Mouse (Mus musculus) ovary, postnatal 36 days (tissue): ENCODE results near the gene Cpn1.
A peak's percentile ranks its signal among the peaks of the same experiment; 100 is the strongest.
"Not testable (repeated sequence)": the region's sequence is repeated elsewhere in the genome, so short reads cannot be mapped to it uniquely, and the experiment has no call there.

ENCODE experiments used
- DNase-seq: peaks from one replicate; pipeline ENCODE4 v3.0.0; 2022; ENCODE audit warnings: low spot score, mixed read lengths

The Cpn1 gene

DNA sequence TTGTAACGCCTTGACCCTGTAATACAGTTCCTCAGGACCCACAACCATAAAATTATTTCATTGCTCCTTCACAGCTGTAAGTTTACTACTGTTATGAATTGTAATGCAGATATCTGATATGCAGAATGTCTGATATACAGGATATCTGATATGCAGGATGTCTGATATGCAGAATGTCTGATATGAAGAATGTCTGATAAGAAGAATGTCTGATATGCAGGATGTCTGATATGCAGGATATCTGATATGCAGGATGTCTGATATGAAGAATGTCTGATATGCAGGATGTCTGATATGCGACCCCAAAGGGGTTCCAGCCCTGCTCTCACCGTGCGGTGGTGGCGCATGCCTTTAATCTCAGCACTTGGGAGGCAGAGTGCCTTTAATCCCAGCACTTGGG lies 4.4 kb downstream of the Cpn1 start:
- DNase-seq, result no peak

DNA sequence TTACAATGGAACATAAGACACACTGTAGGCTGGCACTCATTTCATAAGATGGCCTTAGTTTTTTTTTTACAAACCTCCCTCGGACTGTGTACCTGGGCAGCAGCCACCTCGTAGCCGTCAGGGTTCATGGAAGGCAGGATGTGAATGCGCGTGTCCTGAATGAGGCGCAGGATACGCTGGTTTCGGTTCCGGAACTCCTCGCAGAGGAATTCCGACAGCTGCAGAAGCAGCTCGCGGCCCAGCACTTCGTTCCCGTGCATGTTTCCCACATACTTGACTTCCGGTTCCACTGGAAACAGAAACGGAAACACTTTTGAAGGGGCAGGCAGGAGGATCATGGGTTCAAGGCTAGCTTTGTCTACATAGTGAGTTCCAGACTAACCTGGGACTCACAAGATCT lies 5.6 kb downstream of the Cpn1 start:
- DNase-seq, result no peak

DNA sequence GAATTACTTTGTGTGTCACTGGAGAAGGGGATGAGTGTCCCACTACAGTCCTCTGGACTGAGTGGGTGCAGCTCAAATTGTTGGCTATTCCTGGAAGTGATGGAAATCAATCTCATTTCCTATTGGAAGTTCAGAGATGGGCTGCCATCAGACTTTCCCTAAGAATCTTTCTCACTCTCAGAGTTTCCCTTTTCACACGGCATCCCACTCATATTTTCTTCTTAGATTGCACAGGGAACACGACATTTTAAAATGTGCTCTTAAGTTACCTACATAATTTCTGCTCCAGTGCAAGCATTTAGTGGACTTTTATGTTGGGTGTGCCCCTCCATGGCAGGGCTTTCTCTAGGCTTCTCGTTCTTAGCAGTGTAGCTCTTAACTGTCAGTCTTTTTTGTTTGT lies 8.6 kb downstream of the Cpn1 start:
- DNase-seq, result no peak

DNA sequence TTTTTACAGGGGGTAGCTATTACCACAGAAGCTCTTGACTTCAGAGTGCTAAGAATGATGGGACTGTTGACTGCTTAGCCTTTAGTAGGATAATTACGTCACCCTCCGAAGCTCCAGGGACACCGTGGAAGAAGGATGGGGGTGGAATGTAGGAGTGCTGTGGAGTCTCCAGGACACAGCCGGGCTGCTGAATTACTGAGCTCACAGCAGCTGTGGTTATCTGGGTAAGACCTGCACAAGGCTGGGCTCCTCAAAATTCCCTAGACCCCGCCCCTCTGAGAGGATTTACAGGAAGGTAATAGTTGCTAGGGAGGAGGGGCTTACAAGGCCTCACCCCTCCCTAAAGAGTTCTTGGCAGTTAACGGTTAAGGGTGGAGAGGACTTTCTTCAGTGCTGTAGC lies 9.7 kb downstream of the Cpn1 start:
- no peak for DNase-seq

DNA sequence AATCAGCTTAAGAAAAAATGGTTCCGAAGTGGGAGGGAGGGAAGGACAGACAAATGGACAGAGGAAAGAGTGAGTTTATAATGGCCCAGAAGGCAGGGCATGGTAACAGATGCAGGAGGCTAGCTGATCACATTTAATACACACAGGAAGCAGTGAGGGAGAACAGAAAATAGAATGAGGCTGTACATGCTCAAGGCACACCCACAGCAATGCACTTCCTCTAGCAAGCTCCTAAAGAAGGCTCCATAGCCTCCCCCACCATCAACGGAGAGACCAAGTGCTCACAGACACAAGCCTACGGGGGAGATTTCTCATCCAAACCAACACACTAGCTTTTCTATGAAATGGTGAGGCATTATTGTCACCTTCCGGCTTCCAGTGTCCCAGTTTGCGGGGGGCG lies 12.1 kb downstream of the Cpn1 start:
- no peak for DNase-seq

DNA sequence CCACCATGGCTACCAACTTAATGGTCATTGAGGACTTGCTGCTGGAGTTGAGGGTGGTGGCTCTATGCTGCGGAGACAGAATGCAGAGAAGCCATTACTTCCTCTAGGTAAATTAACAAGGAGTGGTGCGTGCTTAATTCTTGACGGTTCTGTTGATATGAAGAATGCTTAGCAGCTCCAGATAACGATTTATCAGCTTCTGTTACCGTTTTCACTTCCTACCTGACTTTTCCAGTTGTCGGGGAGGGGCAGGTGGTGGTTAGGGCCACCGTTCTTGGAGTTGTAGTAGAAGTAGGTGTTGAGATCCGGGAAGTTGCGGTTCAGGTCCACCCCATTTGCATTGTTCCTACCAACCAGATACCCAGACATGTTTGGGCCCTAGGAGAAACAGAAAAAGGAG lies 12.6 kb downstream of the Cpn1 start:
- DNase-seq, result no peak

DNA sequence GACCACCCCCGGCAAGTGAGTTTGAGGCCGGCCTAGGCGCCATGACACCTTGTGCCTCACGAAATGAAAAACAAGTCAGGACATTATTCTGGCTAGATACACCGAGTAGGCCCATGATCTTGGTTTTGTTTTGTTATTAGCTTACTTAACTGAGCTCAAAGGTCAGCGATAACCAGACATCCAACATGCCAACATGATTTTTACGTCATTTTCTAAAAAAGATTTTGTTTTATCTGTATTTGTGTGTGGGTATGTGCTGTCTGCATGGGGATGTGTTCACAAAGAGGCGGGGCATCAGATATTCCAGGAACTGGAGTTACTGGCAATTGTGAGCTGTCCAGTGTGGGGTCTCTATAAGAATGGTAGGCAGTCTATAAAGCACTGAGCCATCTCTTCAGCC lies 14.2 kb downstream of the Cpn1 start:
- DNase-seq, result no peak

DNA sequence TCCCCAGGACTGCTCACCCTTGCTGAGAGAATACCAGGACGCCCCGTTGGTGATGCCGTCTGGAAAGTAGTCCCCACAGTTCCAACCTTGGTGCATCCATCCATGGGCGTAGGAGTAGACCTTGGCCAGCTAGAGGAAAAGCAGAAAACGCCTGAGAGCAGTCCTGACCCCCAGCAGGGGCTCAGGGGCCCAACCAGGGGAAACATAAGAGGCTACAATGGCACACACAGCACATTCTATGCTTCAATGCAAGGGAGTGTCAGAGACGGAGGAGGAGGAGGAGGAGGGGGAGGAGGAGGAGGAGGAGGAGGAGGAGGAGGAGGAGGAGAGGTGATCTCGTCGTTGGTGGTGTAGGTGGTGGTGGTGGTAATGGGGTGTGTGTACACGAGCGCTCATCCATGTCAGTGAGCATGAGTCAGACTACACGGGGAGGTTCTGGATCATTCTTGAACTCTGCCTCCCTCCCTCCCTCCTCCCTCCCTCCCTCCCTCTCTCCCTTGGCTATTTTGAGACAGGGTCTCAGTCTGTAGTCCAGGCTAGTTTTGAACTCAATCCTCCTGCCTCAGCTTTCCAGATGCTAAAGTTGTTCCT lies 17.8 kb downstream of the Cpn1 start:
- DNase-seq, result no peak

DNA sequence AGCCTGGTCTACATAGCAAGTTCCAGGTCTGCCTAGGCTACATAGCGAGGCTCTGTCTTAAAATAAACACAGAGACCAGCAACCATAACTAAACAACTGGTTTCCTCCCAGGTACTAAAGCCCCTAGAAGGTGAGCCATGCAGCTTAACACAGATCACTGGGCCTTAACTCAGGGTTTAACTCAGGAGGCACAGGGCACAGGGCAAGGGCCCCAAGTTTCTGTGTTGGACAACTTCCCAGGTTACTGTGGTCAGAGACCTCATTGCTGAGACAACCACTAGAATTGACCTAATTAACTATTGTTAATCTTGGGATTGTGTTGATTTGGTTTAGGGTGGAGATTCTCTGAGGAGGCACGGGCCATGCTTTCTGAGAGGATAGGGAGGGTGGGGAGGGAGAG lies 19.9 kb downstream of the Cpn1 start:
- DNase-seq, result no peak

DNA sequence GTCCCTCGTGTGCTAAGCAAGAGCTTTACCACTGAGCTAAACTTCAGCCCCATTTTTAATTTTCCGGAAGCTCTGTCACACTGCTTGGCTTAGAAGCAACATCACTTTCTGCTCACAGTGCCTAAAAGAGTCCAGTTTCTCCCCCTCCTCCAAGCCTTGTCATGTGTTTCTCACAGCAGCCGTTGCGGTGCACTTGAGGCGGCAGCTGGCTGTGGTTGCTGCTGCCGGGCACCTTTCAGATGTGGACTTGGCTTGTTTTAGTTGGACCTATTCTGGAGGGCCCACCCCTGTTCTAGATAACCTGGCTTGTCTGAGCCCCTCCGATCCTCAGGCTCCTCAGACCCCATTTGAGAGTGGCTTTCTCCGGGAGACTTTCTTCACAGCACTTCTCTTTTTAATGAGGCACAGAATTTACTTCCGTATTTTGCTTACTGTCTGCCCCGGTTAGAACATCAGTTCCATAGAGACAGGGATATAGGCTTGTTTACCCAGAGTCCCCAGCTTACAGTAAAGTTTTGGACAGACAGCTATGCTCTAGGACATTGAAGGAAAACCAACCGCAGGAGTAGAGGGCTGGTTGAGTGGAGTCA lies 20.8 kb downstream of the Cpn1 start:
- DNase-seq, result no peak

DNA sequence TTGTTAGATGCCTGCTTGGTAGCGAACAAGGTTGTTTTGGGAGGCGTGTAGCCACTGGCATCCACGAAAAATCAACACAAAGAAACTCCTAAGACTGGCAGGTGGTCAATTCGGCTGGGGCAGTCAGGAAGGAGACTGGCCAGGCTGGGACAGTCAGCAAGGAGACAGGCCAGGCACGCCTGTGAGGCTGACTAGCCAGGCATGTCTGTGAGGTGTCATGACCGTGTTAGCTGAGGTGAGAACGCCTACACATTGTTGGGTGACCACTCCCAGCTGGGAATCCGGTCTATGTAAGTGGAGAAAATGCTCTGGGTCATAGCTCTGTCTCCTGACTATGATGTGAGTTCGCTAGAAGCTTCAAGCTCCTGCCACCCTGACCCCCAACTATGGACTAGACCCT lies 23.6 kb downstream of the Cpn1 start:
- DNase-seq, result no peak

DNA sequence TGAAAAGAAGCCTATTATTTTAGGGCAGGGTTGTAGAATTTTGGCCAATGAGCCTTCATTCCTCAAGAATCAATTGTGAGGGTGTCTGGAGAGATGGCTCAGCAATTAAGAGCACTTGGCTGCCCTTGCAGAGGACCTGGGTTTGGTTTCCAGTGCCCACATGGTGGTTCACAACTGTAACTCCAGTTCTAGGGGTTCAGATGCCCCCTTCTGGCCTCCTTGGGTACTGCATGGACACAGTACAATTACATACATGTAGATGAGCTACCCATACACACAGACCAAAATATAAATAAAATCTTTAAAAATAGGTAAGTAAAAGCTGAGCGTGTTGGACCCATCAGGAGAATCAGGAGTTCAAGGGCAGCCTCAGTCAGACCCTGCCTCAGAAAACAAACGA lies 25.2 kb downstream of the Cpn1 start:
- DNase-seq, result no peak

DNA sequence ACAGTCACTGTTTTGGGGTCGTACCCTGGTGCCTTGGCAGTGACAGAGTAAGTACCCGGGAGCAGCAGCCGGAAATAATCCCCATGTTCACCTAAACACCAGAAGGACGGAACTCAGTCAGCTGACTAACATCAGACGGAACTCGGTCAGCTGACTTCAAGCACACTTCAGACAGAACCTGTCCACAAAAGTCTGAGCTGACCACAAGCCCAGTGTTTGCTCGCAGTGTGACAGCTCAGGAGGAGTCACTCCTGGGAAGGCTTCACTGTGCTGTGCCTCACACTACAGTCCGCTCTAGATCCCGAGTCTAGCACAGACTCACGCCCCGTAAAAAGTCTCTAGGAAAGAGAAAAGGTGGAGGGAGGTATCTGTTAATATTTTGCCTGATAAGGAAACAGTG lies 26.3 kb downstream of the Cpn1 start:
- no peak for DNase-seq

DNA sequence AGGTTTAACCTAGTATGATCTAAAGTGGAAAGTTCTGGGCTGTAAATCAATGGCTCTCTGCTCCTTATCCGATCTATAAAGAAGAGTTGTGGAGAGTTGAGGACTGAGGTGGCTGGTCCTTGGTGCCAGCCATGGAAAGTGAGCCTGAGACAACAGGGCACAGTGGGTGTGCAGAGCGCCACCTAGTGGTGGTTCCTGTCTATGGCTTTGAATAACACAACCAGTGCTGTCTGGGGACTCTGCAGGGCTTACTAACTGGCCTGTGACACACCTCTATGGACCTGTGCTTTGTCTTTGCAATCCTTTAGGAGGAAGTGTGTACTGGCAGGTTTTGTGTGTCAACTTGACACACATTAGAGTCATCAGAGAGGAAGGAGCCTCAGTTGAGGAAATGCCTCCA lies 27.2 kb downstream of the Cpn1 start:
- DNase-seq, result peak; percentile 70

DNA sequence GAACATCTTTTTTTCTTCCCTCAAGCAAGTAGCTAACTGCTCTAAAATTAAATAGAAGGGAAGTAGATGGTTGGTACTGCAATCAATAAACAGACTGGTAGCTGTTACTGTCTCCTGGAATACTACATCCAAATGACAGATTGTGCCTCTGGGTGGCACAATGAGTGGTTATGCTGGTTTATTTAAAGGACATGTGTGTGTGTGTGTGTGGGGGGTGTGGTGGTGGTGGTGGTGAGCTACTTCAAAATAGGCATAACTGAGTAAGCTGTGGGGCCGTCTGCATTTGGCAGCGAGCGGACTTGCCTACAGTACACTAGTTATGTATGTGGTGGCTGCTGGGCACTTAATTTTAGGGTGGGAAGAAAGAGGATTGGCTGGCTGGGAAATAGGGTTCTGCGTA lies 28.5 kb downstream of the Cpn1 start:
- DNase-seq, result no peak

DNA sequence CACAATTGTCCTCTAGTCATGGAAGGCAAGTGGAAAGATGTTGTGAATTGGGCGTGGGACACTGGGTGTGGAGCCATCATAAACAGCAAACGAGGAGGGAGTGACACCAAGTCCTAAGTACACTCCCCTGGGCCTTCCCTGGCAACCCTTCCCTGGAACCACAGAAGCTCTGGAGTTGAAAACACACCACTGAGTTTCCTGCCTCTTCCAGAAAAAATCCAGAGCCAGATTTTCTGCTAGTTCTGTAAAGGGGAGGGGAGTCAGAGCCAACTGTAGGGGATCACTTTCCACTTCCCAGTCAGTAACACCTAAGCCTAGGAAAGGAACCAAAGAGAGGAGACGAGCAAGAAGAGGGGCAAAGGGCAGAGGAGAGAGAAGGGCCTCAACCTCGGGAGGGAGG lies 29.0 kb downstream of the Cpn1 start:
- DNase-seq, result no peak

DNA sequence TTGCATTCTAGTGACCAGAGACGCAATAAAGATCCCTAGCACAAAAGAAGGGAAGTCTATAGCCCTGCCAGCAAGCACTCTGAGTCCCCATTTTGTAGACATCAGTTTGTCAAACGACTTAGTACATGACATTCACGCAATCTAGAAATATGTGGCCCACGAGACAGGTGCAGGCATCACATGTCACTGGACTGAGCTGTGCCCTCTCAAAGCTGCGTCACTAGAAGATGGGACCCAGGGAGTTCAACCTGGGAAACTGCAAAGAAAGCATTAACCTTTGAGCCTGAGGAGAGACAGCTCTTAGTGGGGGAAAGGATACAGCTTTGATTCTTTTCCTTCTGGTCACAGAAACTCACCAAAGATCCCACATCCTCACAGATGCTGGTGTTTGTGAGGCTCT lies 31.1 kb downstream of the Cpn1 start:
- DNase-seq, result no peak

DNA sequence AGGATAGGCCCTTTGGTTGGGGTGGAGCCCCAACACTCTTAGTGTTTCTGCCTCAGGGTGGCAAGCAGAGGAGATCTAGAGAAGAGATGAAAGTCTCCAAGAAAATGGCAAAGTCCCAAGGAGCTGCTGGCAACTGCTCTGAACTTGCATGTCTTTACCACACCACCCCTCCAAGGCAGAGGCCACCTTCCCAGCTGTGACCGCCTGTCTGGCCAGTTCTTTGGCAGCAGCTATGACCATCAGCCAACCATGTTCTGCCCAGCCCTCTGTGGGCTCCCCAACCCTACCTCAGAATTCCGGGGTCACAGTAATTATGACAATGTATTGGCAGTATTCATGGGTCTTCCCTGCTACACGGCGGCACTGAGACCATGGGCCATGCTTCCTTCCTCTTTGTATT lies 31.5 kb downstream of the Cpn1 start:
- DNase-seq, result no peak

DNA sequence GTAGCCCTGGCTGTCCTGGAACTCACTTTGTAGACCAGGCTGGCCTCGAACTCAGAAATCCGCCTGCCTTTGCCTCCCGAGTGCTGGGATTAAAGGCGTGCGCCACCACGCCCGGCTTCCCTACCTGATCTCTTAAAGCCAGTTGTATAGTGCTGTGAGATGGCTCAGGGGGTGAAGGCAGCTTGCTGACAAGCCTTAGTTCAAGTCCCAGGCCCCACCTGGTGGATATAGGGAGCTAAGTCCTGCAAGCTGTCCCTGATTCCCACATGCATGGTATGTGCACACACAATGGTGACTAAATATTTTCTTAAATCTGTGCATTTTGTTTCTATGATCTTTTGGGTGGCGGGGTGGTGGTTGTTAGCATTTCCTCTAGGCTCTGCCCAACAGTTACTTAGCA lies 33.4 kb downstream of the Cpn1 start:
- not testable (repeated sequence) for DNase-seq

DNA sequence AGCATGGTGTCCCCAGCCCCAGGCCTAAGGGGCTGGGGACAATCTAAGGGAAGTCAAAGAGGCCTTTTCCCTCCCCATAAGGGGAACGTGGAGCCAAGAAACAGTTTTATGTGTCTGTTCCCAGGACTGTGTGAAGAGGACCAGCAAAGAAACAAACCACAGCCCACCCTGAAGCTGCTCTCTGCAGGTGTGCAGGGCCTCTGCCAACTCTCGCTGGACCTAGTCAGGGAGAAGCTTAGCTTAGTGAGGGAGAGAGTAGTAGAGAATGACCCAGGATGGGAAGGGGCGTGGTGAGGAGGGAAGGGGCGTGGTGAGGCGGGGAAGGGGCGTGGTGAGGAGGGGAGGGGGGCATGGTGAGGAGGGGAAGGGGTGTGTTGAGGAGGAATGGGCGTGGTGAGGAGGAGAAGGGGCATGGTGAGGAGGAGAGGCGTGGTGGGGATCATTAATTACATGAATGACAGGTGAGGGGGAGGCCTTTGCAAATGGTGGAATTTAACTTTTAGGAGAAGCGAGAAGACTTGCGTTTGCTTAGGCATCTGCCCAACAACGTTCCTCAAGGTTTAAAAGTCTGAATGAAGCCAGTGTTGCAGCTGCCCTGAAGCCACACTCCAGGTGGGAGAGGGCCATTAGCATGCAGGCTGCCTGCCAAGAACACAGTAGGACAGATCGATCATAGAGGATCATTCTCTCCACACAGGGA lies 37.1 kb downstream of the Cpn1 start:
- DNase-seq, result no peak

DNA sequence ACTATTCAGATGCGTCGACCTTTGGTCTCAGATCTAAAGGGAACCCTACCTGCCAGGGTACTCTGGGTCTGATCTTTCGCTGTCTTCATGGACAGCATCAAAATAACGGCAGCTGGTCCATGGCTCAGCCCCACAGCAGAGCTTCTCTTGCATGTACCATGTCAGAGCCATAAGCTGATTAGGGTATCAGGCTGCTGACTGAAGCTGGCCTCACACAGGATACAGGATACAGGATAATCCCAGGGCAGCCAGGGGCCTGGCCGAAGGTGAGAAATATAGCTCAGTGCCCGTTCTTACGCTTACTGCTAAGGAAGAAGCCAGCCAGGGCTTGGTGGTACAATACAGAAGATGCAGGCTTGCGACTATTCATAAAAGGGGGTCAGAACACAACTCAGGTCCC lies 41.8 kb downstream of the Cpn1 start:
- no peak for DNase-seq

DNA sequence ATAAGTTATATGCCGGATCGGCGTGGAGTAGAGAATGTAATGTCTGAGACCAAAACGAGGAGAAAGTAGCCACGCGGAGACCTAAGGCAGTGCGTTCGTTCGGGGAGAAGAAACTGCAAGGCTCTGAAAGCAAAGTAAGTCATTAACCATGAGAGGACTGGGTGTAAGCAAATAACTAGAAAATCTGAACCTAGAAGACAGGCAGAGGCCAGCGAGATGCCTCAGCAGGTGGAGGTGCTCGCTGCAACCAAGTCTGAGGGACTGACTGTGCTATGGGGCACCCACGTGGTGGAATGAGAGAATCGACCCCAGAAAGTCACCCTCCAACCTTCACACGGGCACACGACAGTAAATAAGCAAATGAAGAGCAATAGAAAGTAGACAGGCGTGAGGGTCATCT lies 43.3 kb downstream of the Cpn1 start:
- DNase-seq, result no peak

DNA sequence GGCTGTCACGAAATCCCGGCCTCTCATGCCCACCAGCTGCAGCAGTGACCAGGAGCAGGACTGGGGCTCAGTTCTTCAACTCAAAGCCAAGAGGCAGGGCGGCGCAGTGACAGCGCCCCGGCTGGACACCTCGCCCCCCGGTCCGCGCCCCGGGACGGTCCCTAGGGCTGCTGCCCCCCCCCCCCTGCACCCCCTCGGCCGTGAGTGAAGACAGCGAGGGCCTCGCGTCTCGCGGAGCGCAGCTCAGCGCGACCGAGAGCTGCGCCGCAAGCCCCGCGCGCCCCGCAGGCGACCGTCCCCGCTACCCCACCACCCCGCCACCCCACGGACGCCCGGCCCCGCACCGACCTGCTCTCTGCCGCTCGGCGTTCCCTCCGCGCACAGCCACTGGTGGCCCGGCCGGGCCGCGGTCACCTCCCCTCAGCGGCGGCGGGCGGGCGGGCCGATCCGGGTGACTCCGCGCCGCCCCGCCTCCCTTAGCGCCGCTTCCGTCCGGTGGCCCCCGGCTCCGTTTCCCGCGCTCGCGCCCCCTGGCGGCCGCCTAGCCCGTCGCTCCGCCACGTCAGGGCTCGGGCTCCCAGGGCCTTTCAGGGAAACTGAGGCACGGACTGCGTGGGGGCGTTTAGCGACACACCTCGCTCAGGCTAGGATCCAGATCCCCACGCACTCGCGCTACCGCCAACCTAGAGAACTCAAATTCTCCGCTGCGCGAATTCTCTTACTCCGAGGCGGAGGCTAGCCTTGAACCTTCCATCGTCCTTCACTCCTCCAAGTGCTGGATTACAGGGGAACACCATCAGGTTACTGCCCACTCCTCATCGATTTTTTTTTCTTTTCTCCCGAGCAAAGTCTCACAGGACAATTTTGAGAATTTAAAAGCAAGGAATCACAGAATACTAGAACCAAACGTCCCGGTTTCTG lies 46.3 kb downstream of the Cpn1 start, which contains the start of gene Dnmbp:
TSS of gene Dnmbp (minus strand) at position 423 of the 921 bp plus-strand sequence.
- peak; percentile 87 for DNase-seq
